Mouse (Mus musculus): ENCODE data around the gene Shroom3.
"Not testable (repeated sequence)": the region's sequence is repeated elsewhere in the genome, so short reads cannot be mapped to it uniquely, and the experiment has no call there.

The Shroom3 gene

DNA sequence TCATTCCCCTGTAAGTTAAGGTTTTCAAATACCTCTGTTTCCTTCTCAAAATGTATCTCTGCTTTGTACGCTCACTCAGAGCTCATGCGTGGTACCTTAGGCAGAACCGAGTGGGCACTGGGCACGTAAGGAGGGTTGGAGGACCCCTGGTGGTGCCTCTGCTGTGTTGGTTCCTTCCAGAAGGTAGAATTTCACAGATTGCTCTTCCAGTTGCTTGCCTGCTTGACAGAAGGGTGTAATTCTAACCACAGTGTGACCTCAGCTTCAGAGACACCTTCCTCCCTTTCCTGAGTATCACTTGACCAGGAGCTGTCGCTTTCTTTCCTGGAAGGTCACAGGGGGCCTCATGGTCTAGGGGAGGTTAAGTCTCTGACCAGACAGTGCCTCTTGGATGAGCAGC lies 217.2 kb downstream of the Shroom3 start:
- DNase-seq: no peak

DNA sequence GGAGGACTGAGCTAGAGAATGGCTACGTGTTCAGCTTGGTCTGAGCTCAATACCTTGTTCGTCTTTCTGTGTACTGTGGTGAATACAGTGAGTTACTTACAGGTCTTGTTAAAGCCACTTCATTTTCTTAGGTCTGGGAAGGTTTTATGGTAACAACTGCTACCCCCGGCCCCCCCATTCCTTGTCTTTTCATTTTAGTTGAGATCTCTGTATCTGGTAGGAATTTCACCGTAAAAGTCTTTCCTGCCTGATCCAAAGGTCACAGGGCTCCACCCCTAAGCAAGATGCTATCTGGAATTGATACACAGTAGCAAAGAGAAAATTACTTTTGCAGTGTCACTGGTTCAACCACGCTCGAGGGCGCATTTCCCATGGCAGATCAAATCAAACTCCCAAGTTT lies 218.6 kb downstream of the Shroom3 start:
- no peak for DNase-seq

DNA sequence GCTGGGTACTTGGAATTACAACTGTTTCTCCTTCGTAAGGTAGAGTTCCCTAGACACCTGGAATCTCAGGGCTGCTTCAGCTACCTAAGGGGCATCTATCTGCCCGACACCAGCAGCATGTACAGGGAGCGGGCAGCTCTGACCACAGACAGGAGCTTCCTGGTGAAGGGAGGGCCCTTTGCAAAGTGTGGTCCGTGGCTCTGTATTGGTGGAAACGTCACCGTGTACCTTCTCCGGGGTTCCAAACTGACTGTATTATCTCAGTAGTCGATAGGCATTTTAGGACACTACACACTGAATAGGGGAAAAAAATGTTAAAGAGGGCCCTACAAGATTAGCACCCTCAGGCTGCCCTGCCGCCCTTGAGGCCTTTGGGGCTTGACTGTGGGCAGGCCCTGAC lies 221.9 kb downstream of the Shroom3 start:
- DNase-seq: no peak

DNA sequence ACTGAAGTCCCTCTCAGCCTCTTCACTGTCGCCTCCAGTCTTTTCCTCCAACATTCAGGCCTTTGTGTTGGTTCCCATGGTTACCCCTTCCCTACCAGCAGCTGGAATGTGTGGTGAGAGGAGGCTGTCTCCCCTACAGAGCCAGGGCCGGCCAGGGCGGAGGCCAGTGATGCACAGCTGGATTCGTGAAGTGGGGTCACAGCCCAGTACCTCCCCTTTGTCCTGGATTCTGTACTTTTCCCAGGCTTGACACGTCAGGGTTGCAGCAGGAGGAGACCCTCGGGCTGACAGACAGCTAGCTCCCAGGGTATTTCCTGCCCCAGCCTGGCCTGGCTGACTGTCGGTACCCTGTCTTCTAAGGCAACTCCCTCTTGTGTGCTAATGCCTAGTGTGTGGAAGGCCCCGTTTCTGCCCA lies 222.4 kb downstream of the Shroom3 start:
- peak; percentile 10 for DNase-seq

DNA sequence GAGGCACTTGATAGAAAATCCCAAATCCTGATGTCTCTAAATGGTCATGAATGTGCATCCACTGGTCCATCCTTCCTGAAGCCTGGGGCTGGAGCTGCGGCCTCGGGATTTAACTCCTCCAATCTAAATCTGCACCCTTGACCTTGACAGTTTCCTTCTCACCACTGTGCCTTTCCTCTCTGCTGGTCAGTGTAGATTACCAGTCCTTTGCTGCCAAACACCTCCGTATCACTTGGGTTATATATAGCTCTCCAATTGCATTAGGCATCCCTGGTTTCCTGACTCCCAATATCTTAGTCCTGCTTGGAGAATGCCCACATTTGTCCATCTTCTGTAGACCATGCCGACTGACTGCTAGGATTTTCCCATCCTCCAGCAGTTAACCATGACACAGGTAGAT lies 225.0 kb downstream of the Shroom3 start:
- no peak for DNase-seq

DNA sequence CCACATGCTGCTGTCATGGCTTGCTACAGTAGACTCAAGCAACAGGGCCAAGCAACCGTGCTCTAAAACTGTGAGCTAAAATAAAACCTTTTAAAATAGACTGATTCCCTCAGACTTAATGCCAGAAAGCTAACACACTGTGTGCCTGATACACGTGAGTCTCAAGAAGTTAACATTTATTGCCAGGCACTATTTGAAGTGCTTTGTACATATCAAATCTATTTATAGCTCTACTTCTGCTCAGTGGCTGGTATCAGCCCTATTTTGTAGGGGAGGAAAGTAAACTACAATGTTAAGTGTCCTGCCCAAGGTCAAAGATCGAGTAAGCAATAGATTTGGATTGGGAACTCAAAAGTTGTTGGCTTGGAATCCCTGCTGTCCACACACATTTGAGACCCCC lies 227.6 kb downstream of the Shroom3 start:
- no peak for DNase-seq

DNA sequence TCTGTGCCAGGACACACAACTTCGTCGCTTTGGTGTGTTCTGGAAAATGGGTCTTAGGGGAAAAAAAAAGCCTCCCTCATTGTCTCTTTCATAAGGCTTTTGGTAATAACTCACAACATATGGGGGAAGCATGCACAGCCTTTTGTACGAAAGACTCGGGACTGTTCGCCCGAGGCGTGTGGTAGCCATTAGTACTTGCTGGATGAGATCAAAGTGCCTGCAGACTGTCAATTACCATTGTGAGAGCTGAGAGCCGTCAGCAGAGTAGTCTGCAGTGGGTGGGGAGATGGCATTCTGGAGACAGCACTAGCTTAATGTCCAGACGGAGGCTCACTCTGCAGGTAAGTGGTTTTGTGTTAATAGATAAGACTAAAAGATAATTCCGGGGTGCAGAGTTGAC lies 232.2 kb downstream of the Shroom3 start:
- DNase-seq: no peak

DNA sequence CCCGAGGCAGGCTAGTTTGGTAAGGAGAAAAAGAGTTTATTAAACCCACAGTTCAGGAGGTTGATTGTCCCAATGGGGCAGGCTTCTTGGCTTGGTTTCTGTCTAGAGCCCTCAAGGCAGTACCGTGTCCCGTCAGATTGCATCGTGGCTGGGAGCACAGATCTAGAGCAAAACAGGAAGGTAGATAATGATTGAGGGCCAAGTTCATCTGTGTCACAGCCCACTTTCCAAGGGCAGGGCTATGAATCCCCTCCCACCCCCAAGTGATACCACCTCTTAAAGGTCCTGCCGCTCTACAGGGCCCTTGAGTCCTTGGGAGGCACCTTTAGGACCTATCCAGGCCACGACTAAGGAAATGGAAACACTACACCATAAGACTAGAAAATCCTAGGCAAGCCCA lies 234.5 kb downstream of the Shroom3 start:
- no peak for DNase-seq

DNA sequence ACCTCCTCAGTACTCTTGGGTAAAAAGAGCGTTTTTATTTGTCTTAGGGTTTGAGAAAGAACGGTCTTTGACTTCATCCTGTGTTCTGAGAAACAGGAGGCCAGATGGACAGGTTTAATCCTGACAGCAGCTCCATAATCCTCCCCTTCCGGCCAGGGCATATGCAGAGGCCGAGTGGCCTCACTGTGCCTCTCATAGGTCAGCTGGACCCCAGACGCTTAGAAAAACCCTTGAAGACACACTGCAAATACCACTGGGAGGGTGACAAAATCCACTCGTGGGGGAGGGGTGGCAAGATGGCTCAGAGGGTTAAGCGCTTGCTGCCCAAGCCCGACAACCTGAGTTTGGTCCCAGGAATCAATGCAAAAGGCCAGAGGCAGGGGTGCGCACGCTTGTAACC lies 234.9 kb downstream of the Shroom3 start:
- DNase-seq: no peak

DNA sequence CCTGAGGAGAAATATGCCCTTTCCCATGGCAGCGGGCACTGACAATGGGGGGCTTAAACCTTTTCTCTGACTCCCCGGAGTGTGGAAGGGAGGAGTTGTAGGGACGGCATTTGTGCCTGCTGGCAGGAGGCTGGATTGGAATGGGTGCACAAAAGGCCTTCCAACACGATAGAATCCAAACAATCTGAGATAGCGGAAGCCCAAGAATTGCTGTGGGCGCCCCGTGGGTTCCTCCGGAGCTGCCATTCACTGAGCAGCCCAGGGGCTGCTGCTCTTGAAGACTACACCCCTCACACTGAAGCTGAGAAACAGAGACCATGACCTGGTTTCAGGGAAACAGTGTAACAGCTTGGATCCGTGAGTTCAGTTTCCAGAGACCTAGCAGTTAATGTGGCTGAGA lies 235.6 kb downstream of the Shroom3 start:
- no peak for DNase-seq

DNA sequence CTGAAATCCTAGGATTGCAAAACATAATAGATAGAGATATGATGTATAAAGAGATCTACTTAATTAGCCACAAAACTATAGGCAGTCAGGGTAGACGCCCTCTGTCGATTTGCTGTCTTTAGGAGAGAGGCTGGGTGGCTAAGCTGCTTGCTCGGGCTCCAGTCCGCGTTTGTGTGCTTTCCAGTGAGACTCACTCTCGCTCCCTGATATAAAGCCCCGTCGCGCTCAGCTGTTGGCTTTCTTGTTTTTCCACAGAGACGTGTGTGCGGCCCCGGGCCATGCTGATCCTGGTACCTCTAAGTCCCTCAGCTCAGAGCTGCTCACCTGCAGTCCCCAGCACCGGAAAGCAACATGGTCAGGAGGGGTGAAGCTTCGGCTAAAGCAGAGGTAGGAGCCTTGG lies 236.2 kb downstream of the Shroom3 start:
- DNase-seq: no peak

DNA sequence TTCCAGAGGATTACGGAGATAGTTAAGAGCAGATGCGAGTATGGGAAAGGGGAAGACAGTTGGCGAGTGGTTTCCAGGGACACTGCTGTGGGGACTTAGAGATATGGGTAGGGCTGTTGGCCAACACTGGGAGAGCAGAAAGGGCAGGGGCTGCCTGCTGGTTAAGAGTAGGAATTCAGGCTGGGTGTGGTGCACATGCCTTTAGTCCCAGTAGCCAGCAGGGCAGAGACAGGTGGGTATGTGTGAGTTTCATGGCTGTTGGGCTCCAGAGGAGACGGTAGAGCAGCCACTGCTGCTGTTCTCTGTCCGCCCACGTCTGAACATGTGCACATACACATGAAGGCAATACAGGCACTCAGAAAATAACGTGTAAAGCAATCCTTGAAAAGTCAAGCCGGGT lies 237.7 kb downstream of the Shroom3 start:
- DNase-seq: no peak

DNA sequence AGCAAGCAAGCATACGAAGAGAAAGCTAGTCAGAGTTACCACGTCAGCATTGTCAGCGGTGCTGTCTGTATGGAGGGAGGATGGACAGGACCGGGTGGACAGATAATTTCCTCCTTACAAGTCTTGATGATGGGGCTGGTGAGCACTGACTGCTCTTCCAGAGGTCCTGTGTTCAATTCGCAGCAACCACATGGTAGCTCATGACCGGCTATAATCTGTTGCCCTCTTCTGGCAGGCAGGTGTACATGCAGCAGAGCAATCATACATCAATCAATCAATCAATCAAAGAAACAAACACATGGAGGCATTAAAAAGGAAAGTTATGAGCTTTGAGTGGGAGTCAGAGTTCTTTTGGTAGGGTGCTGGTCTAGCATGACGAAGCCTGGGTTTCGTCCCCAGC lies 238.5 kb downstream of the Shroom3 start:
- no peak for DNase-seq

DNA sequence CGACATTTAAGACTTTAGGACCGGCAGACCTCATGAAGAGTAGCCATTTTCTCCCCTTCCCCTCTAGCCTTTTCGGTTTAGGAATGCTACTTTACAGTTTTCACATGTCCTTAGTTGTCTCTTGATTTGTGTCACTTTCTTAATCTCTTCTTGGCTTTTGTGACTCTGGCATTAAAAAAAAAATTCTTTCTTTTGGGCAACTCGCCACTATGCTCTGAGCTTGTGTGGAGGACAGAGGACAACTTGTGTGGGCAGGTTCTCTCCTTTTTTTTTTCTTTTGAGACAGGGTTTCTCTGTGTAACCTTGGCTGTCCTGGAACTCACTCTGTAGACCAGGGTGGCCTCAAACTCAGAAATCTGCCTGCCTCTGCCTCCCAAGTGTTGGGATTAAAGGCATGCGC lies 239.7 kb downstream of the Shroom3 start:
- not testable (repeated sequence) for DNase-seq

DNA sequence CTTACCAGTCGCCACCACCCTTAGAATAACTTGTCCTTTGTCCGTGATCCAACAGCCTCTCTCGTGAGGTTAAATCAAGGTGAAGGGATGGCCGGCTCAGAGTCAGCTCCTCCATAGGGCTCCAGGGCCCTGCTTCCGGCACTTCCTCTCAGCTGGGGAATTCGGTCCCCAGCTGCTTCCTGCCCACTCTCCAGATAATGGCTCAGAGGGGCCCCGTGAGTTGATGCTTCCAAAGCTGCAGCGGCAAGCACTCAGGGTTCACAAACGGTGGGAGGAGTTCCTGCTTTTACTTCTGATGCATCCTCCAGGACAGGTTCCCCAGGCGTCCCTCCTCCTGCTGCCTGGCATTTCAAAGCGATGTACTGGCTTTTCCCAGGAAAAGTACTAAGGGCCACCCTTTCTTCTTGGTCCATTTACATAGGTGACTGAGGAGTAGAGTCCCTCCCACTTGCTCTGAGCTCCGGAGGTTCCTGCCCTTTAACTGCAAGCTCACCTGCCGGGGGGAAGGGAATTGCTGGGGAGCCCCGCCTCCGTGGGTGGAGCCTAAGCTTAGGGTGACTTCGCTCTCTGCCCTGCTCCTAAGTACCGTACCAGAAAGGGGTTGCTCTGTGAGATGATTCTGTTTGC lies 241.7 kb downstream of the Shroom3 start:
- DNase-seq: no peak

DNA sequence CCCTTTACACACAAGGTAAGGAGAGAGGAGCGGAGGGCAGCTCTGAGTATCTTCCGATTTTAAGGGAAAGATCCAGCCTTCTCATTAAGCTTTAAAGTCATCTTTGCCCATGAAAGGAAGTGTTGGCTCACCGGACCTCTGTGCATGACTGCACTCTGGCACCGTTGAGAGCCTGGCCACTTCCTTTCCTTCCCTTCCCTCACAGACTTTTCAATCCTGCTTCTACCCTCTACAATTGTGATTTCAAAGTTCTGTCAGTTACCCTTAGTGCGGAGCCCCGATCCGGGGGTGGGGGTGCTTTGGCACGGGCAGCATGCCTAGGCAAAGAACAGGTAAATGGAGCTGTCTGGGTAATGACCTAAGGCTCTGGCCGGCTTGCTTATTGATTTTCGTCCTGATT lies 244.4 kb downstream of the Shroom3 start:
- no peak for DNase-seq

DNA sequence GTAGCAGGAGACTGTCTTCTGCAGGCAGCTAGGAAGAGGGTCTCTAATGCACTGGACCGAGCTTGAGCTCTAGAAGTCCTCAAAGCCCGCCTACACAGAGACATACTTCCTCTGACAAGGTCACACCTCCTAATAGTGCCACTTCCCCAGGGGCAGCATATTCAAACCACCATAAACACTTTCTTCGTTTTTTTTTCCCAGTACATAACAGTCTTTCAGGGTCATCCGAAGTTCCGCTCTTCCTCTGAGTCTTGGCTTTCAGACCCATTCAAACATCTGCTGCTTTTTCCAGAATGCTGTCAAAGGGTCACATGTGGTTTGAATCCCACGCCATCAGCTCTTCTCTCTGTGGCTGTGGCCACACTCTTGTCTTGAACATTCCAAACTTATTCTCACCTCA lies 247.3 kb downstream of the Shroom3 start:
- no peak for DNase-seq

DNA sequence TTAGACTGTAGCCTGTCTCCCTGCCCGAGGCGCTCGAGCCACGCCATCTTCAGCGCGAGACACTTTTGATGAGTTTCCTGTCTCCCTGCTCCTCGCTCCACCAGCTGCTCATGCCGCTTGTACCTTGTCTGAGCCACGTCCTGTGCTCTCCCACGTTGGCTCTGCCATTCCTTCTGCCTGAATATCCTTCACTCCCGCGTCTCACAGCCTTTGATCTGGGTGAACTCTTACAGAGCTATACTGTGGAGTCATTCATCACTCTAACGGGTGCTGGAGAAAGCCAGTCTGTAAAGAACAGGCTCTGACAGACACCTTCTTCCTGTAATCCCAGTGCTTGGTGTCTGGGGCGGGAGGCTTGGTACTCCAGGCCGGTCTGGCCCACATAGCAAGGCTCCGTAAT lies 248.1 kb downstream of the Shroom3 start:
- no peak for DNase-seq

DNA sequence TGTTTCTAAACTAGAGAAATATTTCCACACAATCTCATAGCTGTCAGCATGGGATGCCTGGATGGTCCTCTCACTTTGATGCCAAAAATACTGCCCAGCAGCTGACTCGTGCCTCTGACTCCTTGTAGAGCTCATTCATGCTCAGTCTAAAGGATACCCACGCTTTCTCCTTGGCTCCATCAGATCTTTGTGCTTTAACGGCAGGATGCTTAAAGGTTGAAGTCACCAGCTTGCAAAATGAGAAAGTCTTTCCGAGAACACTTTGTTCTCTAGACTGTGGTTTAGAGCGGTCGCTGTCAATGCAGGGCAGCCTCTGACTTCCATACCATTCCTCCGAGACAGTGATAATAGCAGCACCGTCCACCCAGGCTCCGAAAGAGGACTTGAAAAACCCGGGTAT lies 249.8 kb downstream of the Shroom3 start:
- DNase-seq: no peak

DNA sequence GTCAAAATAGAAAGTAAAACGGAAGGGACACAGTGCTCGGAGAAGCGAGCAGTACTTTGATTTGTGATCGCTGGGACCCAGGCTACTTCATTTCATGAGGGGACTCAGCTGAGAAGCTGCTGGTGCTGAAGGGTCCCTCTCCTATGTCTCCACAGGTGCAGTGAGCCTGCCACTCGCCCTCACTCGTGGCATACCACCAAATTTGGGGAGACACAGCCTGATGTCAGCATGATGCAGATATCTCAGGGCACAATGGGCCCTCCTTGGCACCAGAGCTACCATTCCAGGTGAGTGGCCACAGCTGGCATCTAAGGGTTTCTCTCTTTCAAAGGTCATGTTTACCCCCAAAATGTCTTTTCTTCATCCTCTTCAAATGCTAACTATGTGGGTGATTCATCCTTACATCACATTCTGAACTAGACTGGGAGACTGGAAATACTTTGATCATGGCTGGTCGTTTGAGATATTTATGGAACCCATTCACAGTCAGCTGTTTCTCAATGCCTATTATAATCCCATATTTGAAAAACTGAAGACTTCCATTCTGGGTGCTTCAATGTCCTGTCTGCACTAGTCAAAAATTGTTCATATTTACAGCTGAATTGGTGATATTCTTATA lies 250.5 kb downstream of the Shroom3 start:
- DNase-seq: no peak

DNA sequence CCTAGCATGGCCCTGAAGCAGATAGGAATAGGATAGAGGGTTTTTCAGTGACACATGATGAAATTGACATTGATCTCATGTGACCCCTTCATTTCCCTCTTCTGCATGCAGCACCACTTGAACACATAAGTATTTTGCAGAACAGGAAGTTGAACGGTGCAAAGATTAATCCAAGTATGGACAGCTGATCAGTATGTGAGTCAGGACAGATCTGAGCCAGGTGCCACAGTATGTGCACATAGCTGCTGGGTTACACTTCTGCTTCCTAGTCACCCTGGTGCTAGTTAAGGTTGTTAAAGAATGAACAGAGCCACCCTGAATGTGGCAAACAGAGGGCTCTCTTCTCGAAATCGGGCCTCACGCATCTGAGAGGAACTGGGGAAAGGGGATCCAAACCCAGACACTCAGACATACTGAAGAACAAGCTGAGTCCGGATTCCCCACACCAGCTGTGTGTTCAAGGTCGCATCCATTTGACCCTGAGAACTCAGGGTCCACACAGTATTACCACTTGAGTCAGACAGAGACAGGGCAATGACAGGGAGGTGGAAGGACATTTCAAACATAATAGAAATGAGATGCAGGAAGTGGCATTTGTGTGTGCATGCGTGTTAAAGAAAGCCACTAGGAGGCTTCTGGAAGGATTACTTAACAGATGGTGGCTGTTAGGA lies 251.2 kb downstream of the Shroom3 start:
- no peak for DNase-seq

DNA sequence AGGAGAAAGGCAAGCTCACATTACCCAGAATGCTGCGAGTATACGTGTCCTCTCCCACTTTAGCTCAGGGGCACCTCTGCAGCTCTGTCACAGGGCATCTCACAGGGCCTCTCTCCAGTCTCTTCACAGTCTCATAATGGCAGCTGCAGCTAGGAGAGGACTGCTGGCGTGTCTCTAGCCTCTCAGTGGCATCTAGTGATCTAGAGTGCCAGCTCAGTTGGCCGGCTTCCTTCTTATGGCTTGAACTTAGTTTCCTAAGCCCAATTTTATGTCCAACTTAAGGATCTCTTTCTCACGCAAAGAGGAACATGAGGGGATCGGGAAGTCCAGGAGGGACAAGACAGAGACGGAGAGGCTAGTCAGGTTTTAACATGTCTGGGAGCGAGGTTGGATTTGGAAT lies 252.6 kb downstream of the Shroom3 start:
- DNase-seq: no peak

DNA sequence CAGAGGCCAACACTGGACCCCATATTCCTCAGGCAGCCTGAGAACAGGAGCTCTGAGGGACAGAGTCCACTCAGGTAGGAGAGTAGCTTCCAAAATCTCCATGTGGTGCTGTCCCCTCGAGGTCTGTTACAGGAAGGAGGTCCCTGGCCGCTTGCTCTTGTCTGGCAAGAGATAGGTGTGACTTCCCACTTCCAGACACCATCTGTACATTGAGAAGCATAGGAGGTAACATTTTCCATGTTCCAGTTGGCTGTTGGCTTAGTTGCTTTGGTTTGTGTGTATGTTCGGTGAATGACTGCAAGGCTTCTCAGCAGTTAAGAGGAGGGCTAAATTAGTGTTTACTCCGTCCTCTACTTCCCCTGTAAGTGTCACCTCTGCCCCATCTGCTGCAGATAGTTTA lies 254.5 kb downstream of the Shroom3 start:
- no peak for DNase-seq

DNA sequence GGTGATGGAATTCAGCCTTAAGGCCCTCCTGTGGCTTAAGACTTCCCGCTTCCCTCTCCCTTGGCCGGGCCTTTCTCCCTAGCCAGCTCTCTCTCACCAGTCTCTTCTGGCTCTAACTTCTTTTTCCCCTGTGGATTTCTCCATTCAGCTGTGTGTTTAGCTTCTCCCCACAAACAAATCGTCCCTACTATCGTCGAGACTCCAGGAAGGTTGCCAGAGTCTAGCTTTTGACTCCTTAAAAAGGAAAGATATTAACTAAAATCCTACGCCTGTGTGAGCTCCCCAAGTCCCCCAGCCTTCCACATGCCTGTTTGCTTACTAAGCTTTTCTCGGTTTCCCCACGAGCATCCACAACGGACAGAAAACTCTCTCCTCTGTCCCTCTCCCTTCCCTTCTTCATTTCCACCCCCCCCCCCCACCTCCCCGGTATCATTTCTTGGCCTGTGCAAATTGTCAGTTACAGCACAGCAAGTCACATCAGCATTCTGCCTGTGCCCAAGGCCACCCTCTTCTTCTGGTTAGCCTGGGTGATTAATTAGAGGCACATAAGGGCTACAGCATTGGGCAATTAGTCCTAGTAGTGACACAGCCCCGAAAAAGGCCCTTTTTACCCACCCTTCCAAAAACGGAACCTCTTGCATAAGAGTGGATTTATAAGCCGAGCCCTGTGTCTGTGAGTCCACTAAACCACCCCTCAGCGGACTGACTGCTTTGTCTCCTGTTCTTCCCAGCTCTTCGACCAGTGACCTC lies 256.2 kb downstream of the Shroom3 start:
- DNase-seq: no peak
